Mouse (Mus musculus): ENCODE results near the gene Rdx. TPM values are rescaled to one million over a fixed set of nuclear protein-coding genes. Genes with fewer than 3 reads are reported as not detected.
"Not testable (repeated sequence)": the region's sequence is repeated elsewhere in the genome, so short reads cannot be mapped to it uniquely, and the experiment has no call there.

The Rdx gene
- total RNA-seq, 2 experiments from 2014 or later = 116 to 126 TPM

GRCm38 (mm10) chr9:52050361-52050760, 3.4 kb downstream of the Rdx start:
- no peak for DNase-seq (ENCODE audit: low spot score in 2 of 2)

- no peak for DNase-seq (ENCODE audit: low spot score in 2 of 2)
These were observed 5.2 kb downstream of the Rdx start for GRCm38 (mm10) chr9:52052221-52052620.

GRCm38 (mm10) chr9:52055313-52055712, 8.3 kb downstream of the Rdx start:
- DNase-seq (ENCODE audit: low spot score in 2 of 2) = no peak

GRCm38 (mm10) chr9:52059788-52060187, 12.8 kb downstream of the Rdx start:
- no peak for DNase-seq (ENCODE audit: low spot score in 2 of 2)

GRCm38 (mm10) chr9:52070052-52070451, 23.1 kb downstream of the Rdx start:
- no peak for DNase-seq (ENCODE audit: low spot score in 2 of 2)

GRCm38 (mm10) chr9:52071352-52071751, 24.4 kb downstream of the Rdx start:
- DNase-seq (ENCODE audit: low spot score in 2 of 2) = not testable (repeated sequence)

- DNase-seq (ENCODE audit: low spot score in 2 of 2) = no peak
These were observed 25.2 kb downstream of the Rdx start for GRCm38 (mm10) chr9:52072202-52072601.

- no peak for DNase-seq (ENCODE audit: low spot score in 2 of 2)
These were observed 29.1 kb downstream of the Rdx start for GRCm38 (mm10) chr9:52076089-52076488.

- no peak for DNase-seq (ENCODE audit: low spot score in 2 of 2)
These were observed 30.7 kb downstream of the Rdx start for GRCm38 (mm10) chr9:52077692-52078091.

- no peak for DNase-seq (ENCODE audit: low spot score in 2 of 2)
These were observed 35.0 kb downstream of the Rdx start for GRCm38 (mm10) chr9:52081979-52082378.

- DNase-seq (ENCODE audit: low spot score in 2 of 2) = no peak
These were observed 35.4 kb downstream of the Rdx start for GRCm38 (mm10) chr9:52082414-52082813.

- no peak for DNase-seq (ENCODE audit: low spot score in 2 of 2)
These were observed 44.8 kb downstream of the Rdx start for GRCm38 (mm10) chr9:52091752-52092151.

GRCm38 (mm10) chr9:52092311-52092710, 45.3 kb downstream of the Rdx start:
- no peak for DNase-seq (ENCODE audit: low spot score in 2 of 2)

- no peak for DNase-seq (ENCODE audit: low spot score in 2 of 2)
These were observed 46.1 kb downstream of the Rdx start for GRCm38 (mm10) chr9:52093108-52093507.

- DNase-seq (ENCODE audit: low spot score in 2 of 2) = no peak
These were observed 47.0 kb downstream of the Rdx start for GRCm38 (mm10) chr9:52094016-52094415.

- no peak for DNase-seq (ENCODE audit: low spot score in 2 of 2)
These were observed 47.6 kb downstream of the Rdx start for GRCm38 (mm10) chr9:52094471-52094980.

- DNase-seq (ENCODE audit: low spot score in 2 of 2) = no peak
These were observed 48.7 kb downstream of the Rdx start for GRCm38 (mm10) chr9:52095666-52096065.

- DNase-seq (ENCODE audit: low spot score in 2 of 2) = no peak
These were observed 50.4 kb downstream of the Rdx start for GRCm38 (mm10) chr9:52097386-52097785.

GRCm38 (mm10) chr9:52098600-52098999, 51.6 kb downstream of the Rdx start:
- DNase-seq (ENCODE audit: low spot score in 2 of 2) = peak; percentile 87 to 89

- peak in 1 of 2 experiments; percentile 54 for DNase-seq (ENCODE audit: low spot score in 2 of 2)
These were observed 53.5 kb downstream of the Rdx start for GRCm38 (mm10) chr9:52100426-52100825.

GRCm38 (mm10) chr9:52102060-52102844, 55.3 kb downstream of the Rdx start:
- DNase-seq (ENCODE audit: low spot score in 2 of 2) = no peak

GRCm38 (mm10) chr9:52103448-52104224, 56.7 kb downstream of the Rdx start:
- DNase-seq (ENCODE audit: low spot score in 2 of 2) = no peak

Data from adrenal gland, adult 18-20 months (tissue).